Mouse (Mus musculus): ENCODE data around the gene Prrc2b. TPM values are rescaled to one million over a fixed set of nuclear protein-coding genes. Genes with fewer than 3 reads are reported as not detected.

The Prrc2b gene
- polyA plus RNA-seq, 1 experiment, result 75.5 TPM

DNA sequence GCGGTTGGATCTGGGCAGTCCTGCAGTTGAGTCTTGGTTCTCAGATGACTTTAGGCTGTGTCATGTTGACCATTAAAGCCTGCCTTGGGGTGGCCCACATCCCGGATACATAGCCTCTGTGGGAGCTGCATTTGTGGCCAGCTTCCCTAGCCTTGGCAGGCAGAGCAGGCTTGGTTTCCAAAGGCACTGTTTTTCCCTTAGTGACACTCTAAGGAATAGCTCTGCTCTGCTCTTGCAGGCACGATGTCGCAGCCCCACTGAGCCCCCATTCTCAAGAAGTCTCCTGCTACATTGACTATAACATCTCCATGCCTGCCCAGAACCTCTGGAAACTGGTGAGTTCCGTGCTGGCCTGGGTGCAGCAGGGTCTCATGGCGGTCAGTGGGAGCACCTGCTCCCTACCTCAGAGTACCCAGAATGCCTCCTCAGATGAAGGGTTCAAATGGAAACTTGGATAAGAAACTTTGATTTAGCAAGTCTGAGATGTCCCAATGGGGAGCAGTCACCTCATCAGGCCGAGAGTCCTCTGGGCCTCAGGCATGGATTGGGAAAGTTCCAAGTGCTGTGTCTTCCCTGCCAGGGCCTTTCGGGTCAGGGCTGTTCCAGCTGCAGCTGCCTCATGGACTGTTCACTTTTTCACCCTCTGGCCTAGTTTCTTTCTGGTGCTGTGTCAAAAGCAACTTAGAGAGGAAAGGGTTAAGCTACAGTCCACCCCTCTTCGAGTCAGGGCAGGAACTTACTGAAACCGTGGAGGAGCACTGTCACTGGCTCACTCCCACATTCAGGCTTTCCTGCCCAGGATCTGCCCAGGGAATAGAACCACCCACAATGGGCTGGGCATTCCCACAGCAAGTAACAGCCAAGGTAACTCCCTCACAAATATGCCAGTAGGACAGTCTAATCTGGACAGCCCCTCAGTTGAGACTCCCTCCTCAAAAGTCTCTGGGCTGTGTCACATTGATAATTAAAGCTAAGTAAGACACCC, 97.8 kb downstream of the Prrc2b start:
- TF ChIP-seq POLR2A (IDR thresholded peaks at IDR 0.05; ENCODE audit: low read depth, low read length) (no peak), CTCF (IDR thresholded peaks at IDR 0.05; ENCODE audit: borderline replicate concordance, insufficient read depth, low read length) (no peak)
- Histone ChIP-seq H3K27ac (ENCODE audit: insufficient read depth, low read length) (no peak overlapping the region), H3K4me1 (ENCODE audit: control insufficient read depth, insufficient read depth, low read length) (no peaks in the 10 kb centered on the region), H3K4me3 (ENCODE audit: insufficient read depth, low read length) (no peak overlapping the region)

DNA sequence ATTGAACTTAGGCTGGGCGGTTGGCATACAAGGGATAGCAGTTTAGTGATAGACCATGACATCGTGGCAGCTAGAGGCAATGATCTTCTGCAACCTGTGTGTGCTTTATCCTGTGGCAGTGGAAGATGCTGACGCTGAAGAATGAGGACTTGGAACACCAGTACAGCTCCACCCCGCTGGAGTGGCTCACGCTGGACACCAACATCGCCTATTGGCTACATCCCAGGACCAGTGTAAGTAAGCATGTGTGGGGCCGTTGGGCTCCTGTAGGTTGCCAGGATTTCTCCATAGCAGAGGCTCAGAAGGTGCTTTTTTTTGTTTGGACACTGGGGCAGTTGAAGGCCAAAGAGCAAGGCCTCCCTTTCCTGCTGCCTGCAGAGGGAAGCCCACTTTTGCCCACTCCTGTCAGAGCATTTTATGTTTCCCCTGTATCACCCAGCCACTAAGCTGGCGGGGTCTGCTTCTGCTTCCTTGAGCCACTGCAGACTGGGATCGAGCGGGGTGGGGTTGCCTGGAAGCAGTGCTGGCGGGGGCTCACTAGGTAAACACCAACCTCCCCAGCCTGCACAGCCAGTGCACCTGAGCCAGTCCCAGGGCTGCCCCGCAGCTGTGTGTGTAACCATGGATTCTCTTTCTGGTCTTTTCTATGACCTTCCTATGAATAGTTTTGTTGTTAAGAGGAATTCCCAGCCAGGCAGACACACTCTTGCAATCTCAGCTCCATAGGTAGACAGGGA, 101.1 kb downstream of the Prrc2b start:
- TF ChIP-seq POLR2A (IDR thresholded peaks at IDR 0.05; ENCODE audit: low read depth, low read length), result no peak
- no peak for TF ChIP-seq CTCF (IDR thresholded peaks at IDR 0.05; ENCODE audit: borderline replicate concordance, insufficient read depth, low read length)
- Histone ChIP-seq H3K4me1 (ENCODE audit: control insufficient read depth, insufficient read depth, low read length) (no peaks in the 10 kb centered on the region), H3K27ac (ENCODE audit: insufficient read depth, low read length) (no peak overlapping the region), H3K4me3 (ENCODE audit: insufficient read depth, low read length) (no peak overlapping the region)

DNA sequence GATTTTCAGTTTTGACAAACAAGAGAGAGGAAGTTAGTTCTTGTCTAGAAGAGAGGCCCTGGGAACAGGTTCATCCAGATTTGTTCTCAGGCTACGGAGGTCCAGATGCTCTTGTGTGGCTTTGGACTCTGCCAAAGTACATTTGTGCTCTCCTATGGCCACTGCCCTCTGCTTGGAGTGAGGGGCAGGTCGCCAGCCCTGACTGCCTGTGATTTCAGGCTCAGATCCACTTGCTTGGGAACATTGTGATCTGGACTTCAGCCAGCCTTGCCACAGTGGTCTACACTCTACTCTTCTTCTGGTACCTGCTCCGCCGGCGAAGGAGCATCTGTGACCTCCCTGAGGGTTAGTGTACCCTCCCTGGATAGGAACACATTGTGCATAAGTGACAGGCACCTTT, 101.8 kb downstream of the Prrc2b start:
- TF ChIP-seq POLR2A (IDR thresholded peaks at IDR 0.05; ENCODE audit: low read depth, low read length), result no peak
- TF ChIP-seq CTCF (IDR thresholded peaks at IDR 0.05; ENCODE audit: borderline replicate concordance, insufficient read depth, low read length), result no peak
- H3K27ac ChIP-seq (ENCODE audit: insufficient read depth, low read length), result no peak overlapping the region
- no peaks in the 10 kb centered on the region for H3K4me1 ChIP-seq (ENCODE audit: control insufficient read depth, insufficient read depth, low read length)
- no peak overlapping the region for H3K4me3 ChIP-seq (ENCODE audit: insufficient read depth, low read length)

DNA sequence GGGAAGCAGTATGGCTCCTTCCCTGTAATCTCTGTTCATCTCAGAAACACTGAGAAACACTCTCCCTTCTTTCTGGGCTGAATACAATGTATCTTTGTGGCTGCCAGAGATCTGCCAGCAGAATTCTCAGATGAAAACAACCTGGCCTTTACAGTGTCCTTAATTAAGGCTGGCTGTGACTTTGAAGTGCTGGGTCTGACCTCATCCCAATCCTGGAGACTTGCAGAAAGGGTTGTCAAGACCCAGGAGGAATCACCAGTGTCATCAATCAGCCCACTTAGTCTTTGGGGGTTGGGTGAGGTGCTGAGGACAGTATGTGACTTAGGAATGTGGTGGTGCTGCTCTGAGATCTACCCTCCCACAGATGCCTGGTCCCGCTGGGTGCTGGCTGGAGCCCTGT, 102.5 kb downstream of the Prrc2b start:
- no peak overlapping the region for H3K4me3 ChIP-seq (ENCODE audit: insufficient read depth, low read length)
- no peaks in the 10 kb centered on the region for H3K4me1 ChIP-seq (ENCODE audit: control insufficient read depth, insufficient read depth, low read length)
- TF ChIP-seq CTCF (IDR thresholded peaks at IDR 0.05; ENCODE audit: borderline replicate concordance, insufficient read depth, low read length), result no peak
- no peak for TF ChIP-seq POLR2A (IDR thresholded peaks at IDR 0.05; ENCODE audit: low read depth, low read length)
- no peak overlapping the region for H3K27ac ChIP-seq (ENCODE audit: insufficient read depth, low read length)

GRCm38 (mm10) chr2:32254563-32254962, 103.7 kb downstream of the Prrc2b start:
- no peak overlapping the region for H3K27ac ChIP-seq (ENCODE audit: insufficient read depth, low read length)
- H3K4me3 ChIP-seq (ENCODE audit: insufficient read depth, low read length), result no peak overlapping the region
- TF ChIP-seq CTCF (IDR thresholded peaks at IDR 0.05; ENCODE audit: borderline replicate concordance, insufficient read depth, low read length) (no peak), POLR2A (IDR thresholded peaks at IDR 0.05; ENCODE audit: low read depth, low read length) (no peak)
- 0 out of 2 replicates have a peak, but pooled peaks cover 3% of the 10 kb centered on the region for H3K4me1 ChIP-seq (ENCODE audit: control insufficient read depth, insufficient read depth, low read length)

GRCm38 (mm10) chr2:32256273-32256672, 105.4 kb downstream of the Prrc2b start:
- TF ChIP-seq CTCF (IDR thresholded peaks at IDR 0.05; ENCODE audit: borderline replicate concordance, insufficient read depth, low read length) (no peak), POLR2A (IDR thresholded peaks at IDR 0.05; ENCODE audit: low read depth, low read length) (no peak)
- 0 out of 2 replicates have a peak, but pooled peaks cover 3% of the 10 kb centered on the region for H3K4me1 ChIP-seq (ENCODE audit: control insufficient read depth, insufficient read depth, low read length)
- H3K4me3 ChIP-seq (ENCODE audit: insufficient read depth, low read length), result no peak overlapping the region

GRCm38 (mm10) chr2:32258887-32259533, 108.1 kb downstream of the Prrc2b start:
- peak overlapping the region; percentile 60 for H3K4me3 ChIP-seq (ENCODE audit: insufficient read depth, low read length)
- TF ChIP-seq CTCF (IDR thresholded peaks at IDR 0.05; ENCODE audit: borderline replicate concordance, insufficient read depth, low read length) (no peak), POLR2A (IDR thresholded peaks at IDR 0.05; ENCODE audit: low read depth, low read length) (no peak)
- no peak overlapping the region for H3K27ac ChIP-seq (ENCODE audit: insufficient read depth, low read length)
- 0 out of 2 replicates have a peak, but pooled peaks cover 3% of the 10 kb centered on the region for H3K4me1 ChIP-seq (ENCODE audit: control insufficient read depth, insufficient read depth, low read length)

More at GRCm38 (mm10) chr2:32256273-32256672, 105.4 kb downstream of the Prrc2b start:
- no peak overlapping the region for H3K27ac ChIP-seq (ENCODE audit: insufficient read depth, low read length)

- H3K4me1 ChIP-seq (ENCODE audit: control insufficient read depth, insufficient read depth, low read length), result 0 out of 2 replicates have a peak, but pooled peaks cover 3% of the 10 kb centered on the region
- peak within 1 kb of the TSS; percentile 60 for H3K4me3 ChIP-seq (ENCODE audit: insufficient read depth, low read length)
- no peak within 1 kb of the TSS for H3K27ac ChIP-seq (ENCODE audit: insufficient read depth, low read length)
- TF ChIP-seq CTCF (IDR thresholded peaks at IDR 0.05; ENCODE audit: borderline replicate concordance, insufficient read depth, low read length), result no peak
- peak; percentile 94 for TF ChIP-seq POLR2A (IDR thresholded peaks at IDR 0.05; ENCODE audit: low read depth, low read length)
Measured at GRCm38 (mm10) chr2:32259657-32260417, 109.0 kb downstream of the Prrc2b start, which contains the start of gene Uck1. Gene Uck1, minus strand, starts transcription at chr2:32260159.

All from embryonic fibroblast, embryonic 13.5 days (primary cell).